Mouse (Mus musculus) WW6 (cell line): Measurements from ENCODE around the gene Traf4.
"Not testable (repeated sequence)": the region's sequence is repeated elsewhere in the genome, so short reads cannot be mapped to it uniquely, and the experiment has no call there.

Source experiments
- DNase-seq: peaks from one replicate; pipeline ENCODE4 v3.0.0-alpha.2; 2013; ENCODE audit warnings: low read depth, low spot score

Gene Traf4

DNA sequence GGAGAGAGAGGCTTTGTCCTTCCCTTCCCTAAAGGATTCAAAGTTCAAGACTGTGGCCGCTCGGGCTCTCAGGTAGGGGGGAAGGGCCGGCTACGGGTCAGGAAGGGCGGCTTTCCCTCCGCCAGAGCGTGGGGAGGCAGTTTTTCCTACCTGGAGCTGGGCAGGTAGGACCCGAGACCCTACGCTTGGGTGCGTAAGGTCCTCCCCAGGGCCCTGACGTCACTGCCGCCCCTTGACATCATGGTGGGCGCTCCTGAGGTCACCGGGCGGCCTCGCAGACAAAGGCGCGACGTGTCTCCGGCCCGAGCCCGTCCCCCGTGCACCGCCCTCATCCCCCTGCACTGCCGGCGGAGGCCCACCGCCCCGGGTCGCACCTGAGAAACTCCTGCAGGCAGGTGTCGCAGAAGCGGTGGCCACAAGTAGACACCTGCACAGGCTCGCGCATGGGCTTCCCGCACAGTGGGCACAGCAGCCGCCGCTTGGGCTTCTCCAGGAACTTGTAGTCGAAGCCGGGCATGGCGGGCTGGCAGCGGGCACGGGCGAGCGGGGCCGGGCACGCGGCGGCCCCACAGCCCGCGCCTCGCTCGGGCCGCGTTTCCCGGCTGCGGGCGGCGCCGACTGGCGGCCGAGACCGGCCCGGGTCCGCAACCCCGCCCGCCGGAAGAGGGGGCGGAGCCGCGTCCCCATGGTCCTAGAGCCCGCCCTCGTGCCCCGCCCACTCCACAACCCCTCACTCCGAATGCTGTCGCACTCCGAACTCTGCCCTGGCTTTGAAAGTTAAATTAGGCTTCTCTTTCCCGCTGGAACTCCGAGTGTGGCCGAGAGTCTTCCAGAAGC, at the start of gene Traf4:
Gene Traf4, minus strand, starts transcription at position 666 of the 837 bp plus-strand sequence.
- no peak for DNase-seq

DNA sequence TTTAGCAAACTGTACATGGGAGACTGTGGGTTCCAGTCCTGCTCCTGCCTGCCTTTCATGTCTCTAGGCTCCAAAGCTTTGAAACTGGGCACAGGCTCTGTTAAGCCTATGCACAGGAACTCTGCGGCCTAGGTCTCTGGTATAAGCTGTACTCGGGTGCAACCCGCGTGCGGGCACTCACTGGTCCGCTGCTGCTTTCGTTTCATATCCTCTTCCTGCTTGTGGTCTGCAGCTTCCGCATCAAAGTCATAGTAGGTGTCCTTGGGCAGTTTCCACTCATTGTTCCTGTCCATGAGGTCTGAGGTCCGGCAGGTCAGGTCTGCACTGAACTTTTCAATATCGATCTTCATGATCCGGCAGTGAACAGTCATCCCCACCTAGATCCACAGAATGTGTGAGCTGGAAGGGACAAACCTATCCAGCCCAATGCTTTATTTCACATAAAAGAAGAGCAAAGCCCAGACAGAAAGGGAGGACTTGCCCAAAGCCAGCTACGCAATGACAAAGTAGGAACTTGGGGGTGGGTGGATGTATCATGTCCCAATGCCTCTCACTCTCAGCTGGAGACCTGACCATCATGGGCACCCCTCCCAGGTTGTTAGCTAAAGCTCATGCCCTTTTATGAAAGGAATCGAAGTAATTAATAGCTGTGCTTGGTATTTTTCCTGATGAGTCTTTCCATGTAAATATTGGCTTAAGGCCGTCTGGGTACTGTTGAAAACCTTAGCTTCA, 47.9 kb upstream of the Traf4 start:
- DNase-seq: no peak

DNA sequence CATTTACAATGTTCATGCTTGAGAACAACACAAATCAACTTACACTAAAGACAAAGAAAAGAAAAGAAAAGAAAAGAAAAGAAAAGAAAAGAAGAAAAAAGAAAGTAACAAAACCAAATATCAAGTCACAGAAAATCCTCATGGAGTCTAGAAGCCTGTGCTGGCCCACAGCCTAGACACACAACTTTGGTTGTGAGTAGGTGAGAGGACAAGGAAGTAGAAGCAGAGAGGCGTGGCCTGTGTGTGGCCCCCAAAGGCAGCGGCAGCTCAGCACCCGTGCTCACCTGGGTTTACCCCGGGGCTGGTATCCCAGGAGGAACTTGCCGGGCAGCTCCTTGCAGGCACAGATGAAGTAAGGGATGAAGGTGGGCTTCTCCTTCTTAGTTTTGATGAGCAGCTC, 46.1 kb upstream of the Traf4 start:
- DNase-seq: no peak

DNA sequence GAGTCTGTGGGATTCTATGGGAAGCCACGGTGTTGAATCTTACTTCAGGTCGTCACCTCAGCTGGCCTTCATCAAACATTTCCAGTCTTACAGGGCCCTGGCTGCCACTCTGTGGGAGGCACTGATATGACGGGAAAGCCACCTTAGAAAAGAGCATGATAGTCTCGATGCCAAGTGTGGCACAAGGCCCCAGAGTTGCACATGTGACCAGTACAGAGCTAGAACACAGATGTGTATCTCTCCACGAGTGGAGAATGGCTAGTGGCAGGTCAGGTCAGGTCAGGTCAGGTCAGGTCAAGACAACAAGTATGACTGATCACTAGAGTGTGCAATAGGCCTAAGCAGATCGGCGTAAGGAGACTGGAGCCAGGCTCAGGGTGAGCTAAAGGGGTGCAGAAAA, 45.2 kb upstream of the Traf4 start:
- DNase-seq: no peak

DNA sequence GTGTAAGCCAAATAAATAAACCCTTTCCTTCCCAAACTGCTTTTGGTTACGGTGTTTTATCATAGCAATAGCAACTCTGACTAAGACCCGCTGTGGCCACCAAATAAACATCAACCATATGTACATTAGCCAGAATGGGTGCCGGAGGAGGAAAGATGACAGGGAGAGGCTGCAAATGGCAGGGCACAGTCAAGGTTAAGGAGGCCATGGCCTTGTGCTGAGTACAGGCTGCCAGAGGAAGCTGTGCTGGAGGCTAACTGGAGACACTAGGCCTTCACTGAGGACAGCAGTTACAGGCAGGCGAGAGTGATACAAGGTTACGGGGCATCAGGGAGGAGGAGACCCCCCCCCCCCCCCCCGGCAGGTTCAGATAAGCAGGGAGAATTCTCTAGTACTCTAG, 44.5 kb upstream of the Traf4 start:
- DNase-seq: no peak

DNA sequence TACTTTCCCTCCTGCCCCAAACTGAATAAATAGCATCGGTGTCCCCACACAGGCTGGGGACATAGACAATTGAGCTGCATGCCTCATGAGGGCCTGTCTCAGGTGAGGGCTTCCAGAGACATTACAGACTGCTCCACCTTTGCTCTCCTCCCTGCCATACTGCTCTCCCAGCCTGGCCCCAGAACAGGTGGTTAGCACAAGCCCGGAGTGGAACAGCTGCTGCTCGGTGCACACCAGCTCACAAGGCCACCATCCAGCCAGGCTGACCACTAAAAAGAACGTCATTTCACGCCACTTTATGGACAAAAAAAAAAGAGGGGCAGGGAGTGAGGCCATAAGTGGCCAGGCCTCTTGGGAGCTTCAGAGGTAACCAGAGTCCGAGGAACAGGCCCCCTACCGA, 41.8 kb upstream of the Traf4 start:
- DNase-seq: no peak

DNA sequence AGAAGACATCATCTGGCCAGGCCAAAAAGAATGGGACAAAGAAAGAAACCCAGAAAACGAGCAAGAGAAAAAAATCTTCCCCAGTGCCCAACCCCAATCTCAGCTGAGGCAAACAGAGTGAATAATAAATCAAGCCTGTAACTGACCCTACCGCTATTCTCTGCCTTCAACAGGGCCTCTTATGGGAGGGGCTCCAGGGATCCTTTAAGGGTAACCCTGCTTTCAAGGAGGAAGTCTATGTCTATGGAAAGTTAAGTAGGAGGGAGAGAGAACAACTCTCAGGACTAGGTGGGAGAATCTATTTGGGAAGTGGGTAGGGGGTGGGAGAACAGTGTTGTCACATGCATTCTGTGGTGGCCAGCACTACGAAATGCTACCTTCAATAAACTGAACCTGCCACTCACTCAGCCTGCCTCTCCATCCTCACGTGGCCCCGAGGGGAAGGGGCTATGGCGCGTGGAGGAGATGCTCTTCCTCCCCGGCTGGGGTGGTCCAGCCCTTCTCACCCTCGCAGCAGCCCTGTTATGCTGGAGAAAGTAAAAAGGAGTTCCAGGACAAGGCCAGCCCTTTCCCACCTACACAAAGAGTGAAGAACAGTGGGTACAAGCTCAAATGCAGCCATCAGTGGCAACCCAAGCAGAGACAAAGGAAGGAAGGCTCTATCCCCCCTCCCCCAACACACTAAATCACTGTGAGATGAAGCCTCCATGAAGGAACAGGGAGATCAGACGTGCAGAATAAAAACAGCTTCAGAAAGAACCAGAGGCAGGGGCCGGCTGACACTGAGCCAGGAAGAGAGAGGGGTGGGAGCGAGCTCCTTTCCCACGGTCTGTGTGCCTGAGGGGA, 40.2 kb upstream of the Traf4 start:
- DNase-seq: no peak

DNA sequence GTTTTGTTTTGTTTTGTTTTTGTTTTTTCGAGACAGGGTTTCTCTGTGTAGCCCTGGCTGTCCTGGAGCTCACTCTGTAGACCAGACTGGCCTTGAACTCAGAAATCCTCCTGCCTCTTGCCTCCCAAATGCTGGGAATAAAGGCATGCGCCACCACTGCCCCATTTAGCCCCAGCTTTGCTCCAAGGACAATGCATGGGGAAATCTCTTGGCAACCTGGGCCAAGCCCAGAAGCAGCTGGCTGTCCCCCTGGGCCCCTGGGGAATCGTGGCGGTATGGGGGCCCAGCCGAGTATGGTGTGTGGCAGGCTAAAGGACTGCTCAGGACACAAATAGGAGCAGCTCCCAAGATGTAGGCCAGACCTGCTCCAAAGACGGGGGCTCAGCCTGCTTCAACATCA, 38.9 kb upstream of the Traf4 start:
- DNase-seq: no peak

DNA sequence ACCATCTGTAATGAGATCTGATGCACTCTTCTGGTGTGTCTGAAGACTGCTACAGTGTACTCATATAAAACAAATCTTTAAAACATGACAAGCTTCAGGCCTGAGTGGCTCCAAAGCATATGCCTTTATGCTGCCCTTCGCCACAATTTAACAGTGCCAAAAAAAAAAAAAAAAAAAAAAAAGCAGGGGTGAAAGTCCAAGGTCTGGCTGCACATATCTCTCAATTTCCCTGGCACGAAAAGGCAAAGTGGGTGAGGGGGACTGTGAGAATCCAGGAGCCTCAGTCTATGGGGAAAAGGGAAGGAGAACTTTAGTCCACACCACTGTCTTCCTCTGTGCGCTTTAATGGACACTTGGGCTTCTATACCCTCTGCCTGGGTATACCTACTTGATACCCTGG, 37.0 kb upstream of the Traf4 start:
- no peak for DNase-seq

DNA sequence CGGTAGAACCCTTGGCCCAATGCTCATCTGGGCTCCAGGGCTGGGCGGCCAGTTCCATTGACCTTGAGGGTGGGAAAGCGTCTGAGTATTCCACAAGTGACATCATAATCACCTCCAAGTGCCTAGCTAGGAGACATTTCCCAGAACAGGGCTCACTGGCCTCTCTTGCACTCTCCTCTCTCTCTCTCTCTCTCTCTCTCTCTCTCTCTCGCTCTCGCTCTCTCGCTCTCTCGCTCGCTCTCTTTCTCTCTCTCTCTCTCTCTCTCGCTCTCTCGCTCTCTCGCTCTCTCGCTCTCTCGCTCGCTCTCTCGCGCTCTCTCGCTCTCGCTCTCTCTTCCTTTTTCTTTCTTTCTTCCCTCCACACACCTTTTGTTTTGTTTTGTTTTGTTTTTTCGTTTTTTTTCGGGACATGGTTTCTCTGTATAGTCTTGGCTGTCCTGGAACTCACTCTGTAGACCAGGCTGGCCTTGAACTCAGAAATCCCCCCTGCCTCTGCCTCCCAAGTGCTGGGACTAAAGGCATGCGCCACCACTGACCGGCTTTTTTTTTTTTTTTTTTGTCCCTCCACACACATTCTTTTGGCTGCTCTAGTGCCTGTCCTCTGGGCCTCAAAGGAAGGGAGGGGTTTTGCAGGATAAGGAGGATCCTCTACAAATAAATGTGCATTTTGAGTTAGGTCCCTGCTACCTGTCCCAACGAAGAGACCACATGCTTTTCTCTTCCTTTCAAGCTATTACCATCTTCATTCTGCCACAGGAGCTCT, 29.9 kb upstream of the Traf4 start:
- no peak for DNase-seq

DNA sequence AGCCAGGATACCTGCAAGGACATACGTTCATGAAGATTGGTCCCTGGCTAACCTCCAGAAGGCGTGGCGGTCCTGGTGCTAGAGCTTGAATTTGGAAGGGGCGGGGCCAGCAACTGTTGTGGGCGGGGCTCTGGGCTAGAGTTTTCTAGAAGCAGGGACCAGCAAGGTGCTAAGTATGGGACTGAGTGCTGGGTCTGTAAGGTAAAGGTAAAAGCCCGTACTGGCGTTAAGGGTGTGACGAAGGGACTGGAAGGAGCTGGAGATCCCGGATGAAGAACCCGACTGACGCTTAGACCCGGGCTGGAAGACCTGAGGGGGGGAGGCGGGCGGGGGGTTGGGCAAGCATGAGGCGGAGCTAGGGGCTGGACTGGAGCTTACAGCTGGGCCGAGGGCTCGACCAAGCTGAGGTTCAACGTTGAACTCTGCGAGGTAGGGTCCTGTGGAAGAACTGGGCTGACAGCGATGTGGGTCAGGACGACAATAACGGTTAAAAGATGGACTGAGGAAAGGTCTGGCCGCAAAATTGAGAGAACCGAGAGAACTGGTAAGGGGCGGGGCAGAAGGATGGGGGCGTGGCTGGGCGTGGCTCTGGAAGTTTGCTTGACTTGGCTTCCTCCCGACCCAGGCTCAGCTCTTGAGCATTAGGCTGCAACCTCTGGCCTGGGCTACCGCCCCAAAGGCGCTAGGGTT, 29.2 kb upstream of the Traf4 start:
- DNase-seq: no peak

DNA sequence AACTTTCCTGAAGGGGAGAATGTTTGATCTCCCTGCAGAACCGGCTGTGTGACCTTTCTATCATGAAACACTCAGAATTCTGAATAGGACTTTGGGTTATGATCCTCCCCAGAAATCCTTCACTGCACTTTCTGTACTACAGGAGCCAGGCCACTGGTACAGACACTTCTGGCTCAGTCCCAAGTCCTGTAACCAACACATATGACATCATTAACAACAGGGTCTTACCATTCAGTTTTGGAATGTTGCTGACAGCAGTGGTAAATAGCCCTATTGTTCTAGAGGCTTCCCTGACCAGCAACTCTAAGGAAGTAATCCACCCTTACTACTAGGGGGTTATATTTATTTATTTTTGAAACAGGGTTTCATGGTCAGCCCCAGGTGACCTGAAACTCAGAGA, 27.7 kb upstream of the Traf4 start, which contains the start of gene Proca1:
Gene Proca1, plus strand, starts transcription at position 280 of the 400 bp plus-strand sequence.
- DNase-seq: no peak

DNA sequence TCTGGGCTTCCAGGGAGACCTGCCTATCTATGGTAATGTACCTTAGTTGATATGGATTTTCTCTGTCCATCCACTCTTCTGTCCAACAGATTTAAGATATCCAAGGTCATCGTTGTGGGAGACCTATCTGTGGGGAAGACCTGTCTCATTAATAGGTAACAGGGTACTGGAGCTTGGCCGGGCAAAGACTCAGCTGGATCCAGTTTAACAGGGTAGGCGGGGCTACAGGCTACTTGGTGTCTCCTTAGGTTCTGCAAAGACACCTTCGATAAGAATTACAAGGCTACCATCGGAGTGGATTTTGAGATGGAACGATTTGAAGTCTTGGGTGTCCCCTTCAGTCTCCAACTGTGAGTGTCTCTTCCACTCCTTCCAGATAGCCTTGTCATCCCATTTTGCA, 24.7 kb upstream of the Traf4 start:
- no peak for DNase-seq

DNA sequence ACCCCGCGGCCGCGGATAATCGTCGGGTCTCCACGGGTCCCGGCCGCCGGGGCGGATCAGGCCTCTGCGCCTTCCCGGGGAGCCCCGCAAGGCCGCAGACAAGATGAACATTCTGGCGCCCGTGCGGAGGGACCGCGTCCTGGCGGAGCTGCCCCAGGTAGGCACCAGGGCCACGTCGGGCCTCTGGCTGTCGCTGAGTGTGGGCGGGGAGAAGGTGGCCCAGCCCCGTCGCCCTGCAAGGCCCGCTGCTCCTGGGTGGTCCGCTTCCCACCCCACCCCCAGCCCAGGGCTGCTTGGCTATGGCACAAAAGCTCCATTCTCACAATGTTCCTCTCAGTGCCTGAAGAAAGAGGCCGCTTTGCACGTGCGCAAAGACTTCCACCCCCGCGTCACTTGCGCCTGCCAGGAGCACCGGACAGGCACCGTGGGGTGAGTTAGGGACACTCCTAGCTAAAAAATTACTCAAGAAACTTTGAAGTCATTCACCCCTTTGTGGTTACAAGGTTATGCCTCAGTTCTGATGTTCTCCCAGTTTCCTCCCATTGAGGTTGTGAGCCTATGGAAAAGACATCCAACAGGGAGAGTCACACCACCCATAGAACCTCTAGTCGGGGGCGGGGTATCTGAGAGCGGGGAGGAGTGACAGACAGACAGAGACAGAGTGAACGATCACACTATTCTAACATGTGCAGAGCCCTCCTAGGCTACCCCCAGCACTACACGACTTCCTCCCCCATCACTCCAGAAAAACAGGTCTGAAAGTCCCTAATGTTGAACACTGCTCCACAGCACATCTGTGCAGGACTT, 24.0 kb upstream of the Traf4 start:
- no peak for DNase-seq

DNA sequence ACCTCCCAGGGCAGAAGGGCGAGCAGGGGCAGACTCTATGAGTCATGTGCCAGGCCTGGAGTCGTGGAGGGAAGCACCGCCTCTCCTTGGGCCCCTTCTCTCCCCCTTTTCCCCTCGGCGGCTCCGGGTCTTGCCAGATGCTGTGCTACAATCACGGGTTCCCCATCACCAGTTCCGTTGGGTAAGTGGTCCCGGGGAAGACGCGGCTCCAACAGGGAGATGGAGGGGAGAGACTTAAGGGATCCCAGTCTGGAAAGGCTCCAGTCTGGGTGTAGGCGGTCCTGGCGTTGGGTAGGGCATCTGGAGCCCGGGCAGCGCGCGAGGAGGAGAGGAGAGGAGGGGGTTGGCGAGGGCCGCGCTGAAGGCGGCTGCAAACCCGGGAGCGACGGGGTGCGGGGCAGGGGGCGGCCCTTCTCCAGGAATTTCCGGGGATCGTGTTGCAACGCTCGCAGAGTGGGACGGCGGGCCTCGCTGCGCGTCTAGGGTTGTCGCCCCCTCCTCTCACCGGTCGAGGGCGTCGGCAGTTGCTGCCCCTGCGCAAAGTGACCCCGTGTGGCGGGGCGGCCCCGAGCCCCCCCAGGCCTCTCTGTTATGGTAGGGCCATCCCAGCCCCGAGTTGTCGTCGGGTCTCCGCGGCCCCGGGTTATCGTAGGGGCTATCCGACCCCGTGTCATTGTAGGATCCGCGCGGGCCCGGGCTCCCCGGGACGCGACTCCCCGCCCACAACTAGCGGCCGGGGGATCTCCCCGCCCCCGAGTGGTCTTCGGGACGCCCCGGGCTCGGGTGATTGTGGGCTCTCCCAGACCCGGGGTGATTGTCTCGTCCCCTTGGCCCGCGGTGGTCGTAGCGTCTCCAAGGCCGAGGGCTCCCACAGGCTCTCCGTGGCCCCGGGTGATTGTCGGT, 23.2 kb upstream of the Traf4 start, which contains the start of gene Rab34:
Gene Rab34, plus strand, starts transcription at position 100 of the 903 bp plus-strand sequence.
- no peak for DNase-seq

DNA sequence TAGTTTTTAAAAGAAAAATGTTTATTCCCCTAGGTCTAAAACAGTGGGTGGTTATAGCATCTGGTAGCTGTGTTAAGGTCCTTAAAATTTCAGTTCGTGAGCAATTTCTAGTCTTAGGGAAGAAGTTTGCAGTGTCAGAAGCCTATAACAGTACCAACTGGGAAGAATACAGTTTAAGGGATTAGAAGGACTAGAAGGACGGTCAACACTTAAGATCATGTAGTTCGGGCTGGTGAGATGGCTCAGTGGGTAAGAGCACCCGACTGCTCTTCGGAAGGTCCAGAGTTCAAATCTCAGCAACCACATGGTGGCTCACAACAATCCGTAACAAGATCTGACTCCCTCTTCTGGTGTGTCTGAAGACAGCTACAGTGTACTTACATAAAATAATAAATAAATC, 19.3 kb upstream of the Traf4 start:
- not testable (repeated sequence) for DNase-seq

DNA sequence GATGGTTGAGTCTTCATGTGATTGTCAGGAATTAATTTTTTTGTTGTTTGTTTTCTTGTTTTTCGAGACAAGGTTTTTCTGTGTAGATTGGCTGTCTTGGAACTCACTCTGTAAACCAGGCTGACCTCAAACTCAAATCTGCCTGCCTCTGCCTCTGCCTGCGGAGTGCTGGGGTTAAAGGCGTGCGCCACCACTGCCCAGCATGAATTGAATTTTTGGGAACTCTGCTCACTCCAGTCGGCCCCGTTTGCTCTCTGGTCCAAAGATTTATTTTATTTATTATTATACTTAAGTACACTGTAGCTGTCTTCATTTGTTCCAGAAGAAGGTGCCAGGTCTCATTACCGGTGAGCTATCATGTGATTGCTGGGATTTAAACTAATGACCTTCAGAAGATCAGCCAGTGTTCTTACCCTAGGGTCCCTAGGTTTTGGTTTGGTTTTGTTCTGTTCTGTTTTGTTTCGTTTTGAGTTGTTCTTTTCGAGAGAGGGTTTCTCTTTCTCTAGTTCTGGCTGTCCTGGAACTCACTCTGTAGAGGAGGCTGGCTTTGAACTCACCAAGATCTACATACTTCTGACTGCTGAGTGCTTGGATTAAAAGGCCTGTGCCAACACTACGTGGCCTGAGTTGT, 18.6 kb upstream of the Traf4 start:
- no peak for DNase-seq
